Mouse (Mus musculus): ENCODE measurements around the gene Gcdh.

- TF ChIP-seq CTCF (conservative IDR thresholded peaks at IDR 0.05; ENCODE audit: low read length) (no peak), NANOG (IDR thresholded peaks at IDR 0.05; ENCODE audit: borderline replicate concordance, low read length) (no peak)
Measured at GRCm38 (mm10) chr8:84874339-84874738, 19.4 kb downstream of the Gcdh start.

Data from E14TG2a.4 (cell line).